Mouse (Mus musculus) CH12F3 (cell line): ENCODE data around the gene Slc39a11.

ENCODE experiments used
- in situ Hi-C: fragments of 300-500 bp; cut with MboI; formaldehyde crosslinking; loops from 2 replicates; pipeline ENCODE4 v1.14.3; 2020; ENCODE audit warnings: low sequenced_read_pairs

The Slc39a11 gene

GRCm38 (mm10) chr11:113209220-113209878, 440.5 kb downstream of the Slc39a11 start:
- in situ Hi-C loops = no loop called here

- in situ Hi-C loops = no loop called here
Measured at GRCm38 (mm10) chr11:113208521-113209072, 441.3 kb downstream of the Slc39a11 start.

- in situ Hi-C loops = no loop called here
Measured at GRCm38 (mm10) chr11:113207966-113208365, 441.9 kb downstream of the Slc39a11 start.

GRCm38 (mm10) chr11:113206099-113206498, 443.8 kb downstream of the Slc39a11 start:
- in situ Hi-C loops = no loop called here

GRCm38 (mm10) chr11:113203008-113203407, 446.9 kb downstream of the Slc39a11 start:
- in situ Hi-C loops = no loop called here

- in situ Hi-C loops = no loop called here
Measured at GRCm38 (mm10) chr11:113201470-113201997, 448.3 kb downstream of the Slc39a11 start.

GRCm38 (mm10) chr11:113200901-113201300, 449.0 kb downstream of the Slc39a11 start:
- in situ Hi-C loops = no loop called here

- in situ Hi-C loops = loop anchor here (25.0 kb wide), 1 partner anchor 614 kb away; no protein-coding TSS in a partner anchor
Measured at GRCm38 (mm10) chr11:113198586-113198985, 451.3 kb downstream of the Slc39a11 start.

- in situ Hi-C loops = loop anchor here (25.0 kb wide), 1 partner anchor 615 kb away; no protein-coding TSS in a partner anchor
Measured at GRCm38 (mm10) chr11:113197624-113198023, 452.3 kb downstream of the Slc39a11 start.

GRCm38 (mm10) chr11:113196234-113197007, 453.5 kb downstream of the Slc39a11 start:
- in situ Hi-C loops = loop anchor here (25.0 kb wide), 1 partner anchor 616 kb away; no protein-coding TSS in a partner anchor
